Mouse (Mus musculus) right cerebral cortex, postnatal 14 days (tissue): ENCODE data around the gene Dst.

Experiments used
- DNase-seq: peaks from one replicate; pipeline ENCODE4 v3.0.0; 2022

Gene Dst

GRCm38 (mm10) chr1:34068341-34068740 lies 160.3 kb downstream of the Dst start:
- peak; percentile 26 for DNase-seq

GRCm38 (mm10) chr1:34069514-34070290 lies 161.7 kb downstream of the Dst start:
- no peak for DNase-seq

GRCm38 (mm10) chr1:34070474-34070873 lies 162.4 kb downstream of the Dst start:
- no peak for DNase-seq

GRCm38 (mm10) chr1:34070991-34071639 lies 163.1 kb downstream of the Dst start:
- no peak for DNase-seq

GRCm38 (mm10) chr1:34072262-34072661 lies 164.2 kb downstream of the Dst start:
- no peak for DNase-seq

- no peak for DNase-seq
These were observed 165.6 kb downstream of the Dst start for GRCm38 (mm10) chr1:34073436-34074169.

- DNase-seq: no peak
These were observed 166.5 kb downstream of the Dst start for GRCm38 (mm10) chr1:34074245-34075187.

- no peak for DNase-seq
These were observed 168.8 kb downstream of the Dst start for GRCm38 (mm10) chr1:34076701-34077421.

GRCm38 (mm10) chr1:34077422-34077790 lies 169.4 kb downstream of the Dst start:
- no peak for DNase-seq

- DNase-seq: no peak
These were observed 169.9 kb downstream of the Dst start for GRCm38 (mm10) chr1:34077941-34078340.

- no peak for DNase-seq
These were observed 181.0 kb downstream of the Dst start for GRCm38 (mm10) chr1:34089011-34089410.

- no peak for DNase-seq
These were observed 182.7 kb downstream of the Dst start for GRCm38 (mm10) chr1:34090700-34091099.

- DNase-seq: no peak
These were observed 185.6 kb downstream of the Dst start for GRCm38 (mm10) chr1:34093652-34094051.

GRCm38 (mm10) chr1:34094301-34094700 lies 186.3 kb downstream of the Dst start:
- DNase-seq: peak; percentile 22

- DNase-seq: no peak
These were observed 187.1 kb downstream of the Dst start for GRCm38 (mm10) chr1:34095173-34095572.

- DNase-seq: no peak
These were observed 188.9 kb downstream of the Dst start for GRCm38 (mm10) chr1:34096923-34097322.

- no peak for DNase-seq
These were observed 189.6 kb downstream of the Dst start for GRCm38 (mm10) chr1:34097640-34098039.

- DNase-seq: no peak
These were observed 191.4 kb downstream of the Dst start for GRCm38 (mm10) chr1:34099439-34099838.

- no peak for DNase-seq
These were observed 192.4 kb downstream of the Dst start for GRCm38 (mm10) chr1:34100385-34100784.

- DNase-seq: no peak
These were observed 194.6 kb downstream of the Dst start for GRCm38 (mm10) chr1:34102604-34103003.

GRCm38 (mm10) chr1:34103176-34103575 lies 195.2 kb downstream of the Dst start:
- no peak for DNase-seq

GRCm38 (mm10) chr1:34103713-34104172 lies 195.7 kb downstream of the Dst start:
- DNase-seq: no peak
